Mouse (Mus musculus) cerebellum, postnatal 25 days (tissue): Measurements from ENCODE around the gene Arpc1a.
A peak's percentile ranks its signal among the peaks of the same experiment; 100 is the strongest.
"Not testable (repeated sequence)": the region's sequence is repeated elsewhere in the genome, so short reads cannot be mapped to it uniquely, and the experiment has no call there.

Experiments used
- DNase-seq, 2 experiments: peaks; one replicate each; pipeline ENCODE4 v3.0.0; 2021; ENCODE audit warnings: mixed read lengths in 2 of 2

Gene Arpc1a

GRCm38 (mm10) chr5:145105694-145106275 is 22.2 kb downstream of the Arpc1a start:
- DNase-seq: no peak

GRCm38 (mm10) chr5:145110401-145110800 is 26.8 kb downstream of the Arpc1a start:
- no peak for DNase-seq

GRCm38 (mm10) chr5:145112566-145112965 is 28.9 kb downstream of the Arpc1a start:
- DNase-seq: no peak

GRCm38 (mm10) chr5:145113416-145113815 is 29.8 kb downstream of the Arpc1a start:
- DNase-seq: no peak

- DNase-seq: peak in 1 of 2 experiments; percentile 29
These were observed 30.5 kb downstream of the Arpc1a start, which contains the start of gene Arpc1b for GRCm38 (mm10) chr5:145114071-145114605. Arpc1b (plus strand) TSS chr5:145114215.

GRCm38 (mm10) chr5:145114606-145115473 is 31.2 kb downstream of the Arpc1a start:
- DNase-seq: peak; percentile 27 to 49

- no peak for DNase-seq
These were observed 32.1 kb downstream of the Arpc1a start for GRCm38 (mm10) chr5:145115736-145116135.

- DNase-seq: no peak
These were observed 32.7 kb downstream of the Arpc1a start for GRCm38 (mm10) chr5:145116316-145116715.

GRCm38 (mm10) chr5:145116916-145117315 is 33.3 kb downstream of the Arpc1a start:
- DNase-seq: peak; percentile 39 to 71

- DNase-seq: no peak
These were observed 34.4 kb downstream of the Arpc1a start for GRCm38 (mm10) chr5:145118005-145118404.

GRCm38 (mm10) chr5:145118461-145118860 is 34.8 kb downstream of the Arpc1a start:
- no peak for DNase-seq

GRCm38 (mm10) chr5:145119385-145119784 is 35.8 kb downstream of the Arpc1a start:
- no peak for DNase-seq

GRCm38 (mm10) chr5:145120921-145121320 is 37.3 kb downstream of the Arpc1a start:
- no peak for DNase-seq

GRCm38 (mm10) chr5:145123396-145123795 is 39.8 kb downstream of the Arpc1a start:
- no peak for DNase-seq

- no peak for DNase-seq
These were observed 43.0 kb downstream of the Arpc1a start for GRCm38 (mm10) chr5:145126580-145126979.

- DNase-seq: peak in 1 of 2 experiments; percentile 41
These were observed 45.5 kb downstream of the Arpc1a start for GRCm38 (mm10) chr5:145129124-145129523.

GRCm38 (mm10) chr5:145129773-145130172 is 46.1 kb downstream of the Arpc1a start:
- DNase-seq: not testable (repeated sequence)

- no peak for DNase-seq
These were observed 46.6 kb downstream of the Arpc1a start for GRCm38 (mm10) chr5:145130191-145130590.

- no peak for DNase-seq
These were observed 47.4 kb downstream of the Arpc1a start for GRCm38 (mm10) chr5:145130995-145131394.

- not testable (repeated sequence) for DNase-seq
These were observed 49.6 kb downstream of the Arpc1a start for GRCm38 (mm10) chr5:145133275-145133674.

- DNase-seq: no peak
These were observed 55.2 kb downstream of the Arpc1a start for GRCm38 (mm10) chr5:145138836-145139235.

- DNase-seq: peak; percentile 96 to 98
These were observed 56.2 kb downstream of the Arpc1a start, which contains the start of the genes Pdap1 and Bud31 for GRCm38 (mm10) chr5:145139571-145140519. Pdap1 (minus strand) TSS chr5:145140238. Bud31 (plus strand) TSS chr5:145140362.
